Mouse (Mus musculus) liver, embryonic 11.5 days (tissue): ENCODE measurements around the gene Gm10352. TPM values are rescaled to one million over a fixed set of nuclear protein-coding genes. Genes with fewer than 3 reads are reported as not detected.
"Not testable (repeated sequence)": the region's sequence is repeated elsewhere in the genome, so short reads cannot be mapped to it uniquely, and the experiment has no call there.

Source experiments
- ATAC-seq: fragments of 200-750 bp; cut with Nextera tagmentation; replicated peaks from 2 replicates; pipeline ENCODE4 v1.8.0; 2017; ENCODE audit warnings: moderate number of reproducible peaks, mild to moderate bottlenecking, moderate TSS enrichment, moderate library complexity; ENCODE audit not compliant: low FRiP score
- DNase-seq: peaks from one replicate; pipeline ENCODE4 v3.0.0-alpha.2; 2017; ENCODE audit warnings: low spot score
- H3K27ac ChIP-seq: fragments of 300-500 bp; sonication (generic); 2 replicates; pipeline ENCODE4 v1.5.1; 2014; ENCODE audit warnings: mild to moderate bottlenecking, low read depth, low read length, control low read depth
- H3K27me3 ChIP-seq: fragments of 300-500 bp; sonication (generic); replicated peaks from 2 replicates; pipeline ENCODE4 v1.6.1; 2014; ENCODE audit warnings: low read length, mixed read lengths; ENCODE audit not compliant: control insufficient read depth, insufficient read depth
- H3K36me3 ChIP-seq: fragments of 300-500 bp; sonication (generic); 2 replicates; pipeline ENCODE4 v1.6.1; 2014; ENCODE audit warnings: mild to moderate bottlenecking, low read length, moderate library complexity, mixed read lengths; ENCODE audit not compliant: control insufficient read depth, insufficient read depth
- H3K4me1 ChIP-seq: fragments of 300-500 bp; sonication (generic); replicated peaks from 2 replicates; pipeline ENCODE4 v1.6.1; 2014; ENCODE audit warnings: low read length, mixed read lengths; ENCODE audit not compliant: control insufficient read depth, insufficient read depth
- H3K4me2 ChIP-seq: fragments of 300-500 bp; sonication (generic); 2 replicates; pipeline ENCODE4 v1.6.1; 2014; ENCODE audit warnings: mild to moderate bottlenecking, control low read depth, moderate library complexity
- H3K4me3 ChIP-seq: fragments of 300-500 bp; sonication (generic); 2 replicates; pipeline ENCODE4 v1.5.1; 2014; ENCODE audit warnings: low read depth, low read length, control low read depth
- H3K9ac ChIP-seq: fragments of 300-500 bp; sonication (generic); 2 replicates; pipeline ENCODE4 v1.6.1; 2014; ENCODE audit warnings: low read depth, low read length, control low read depth
- H3K9me3 ChIP-seq: fragments of 300-500 bp; sonication (generic); 2 replicates; pipeline ENCODE4 v1.6.1; 2016; ENCODE audit warnings: low read length, inconsistent platforms, mixed read lengths; ENCODE audit not compliant: control insufficient read depth
- WGBS: fragments of 180-500 bp; shearing (Covaris S2); extraction: QIAGEN DNeasy Blood & Tissue Kit; methylation state at CpG from one replicate; pipeline ENCODE4 v1.1.7; 2014; 5-methylcytosine and 5-hydroxymethylcytosine counted together
- polyA plus RNA-seq: library from polyadenylated mRNA; unstranded; fragments of >200 nt; fragmentation: Nextera tagmentation; extraction: Ambion mirVana; gene quantifications from 2 replicates; pipeline ENCODE4 v1.2.1, GENCODE M21; 2014

Gm10352 gene
- not detected in 2 replicates for polyA plus RNA-seq

DNA sequence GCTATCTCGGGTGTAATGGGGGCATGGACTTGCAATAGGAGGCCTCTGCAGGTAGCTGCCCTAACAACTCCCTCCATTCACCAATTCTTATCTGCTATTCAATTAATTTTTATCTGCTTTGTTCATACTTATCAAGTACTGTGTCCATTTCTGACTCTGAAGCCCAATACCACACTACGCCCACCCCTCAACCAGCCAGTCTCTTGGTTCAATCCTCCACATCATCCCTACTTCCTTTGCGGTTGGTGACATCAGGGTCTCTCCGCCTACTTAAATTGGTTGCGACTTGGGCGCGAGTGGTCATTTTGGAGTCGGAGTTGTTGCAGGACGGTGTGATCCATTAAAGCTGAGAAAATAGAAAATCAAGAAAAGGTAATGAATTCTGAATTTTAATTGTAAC lies at the start of gene Gm10352:
Gene Gm10352, plus strand, starts transcription at position 301 of the 400 bp plus-strand sequence.
- H3K9me3 ChIP-seq, H3K27ac ChIP-seq, H3K4me1 ChIP-seq, ATAC-seq, H3K4me2 ChIP-seq, H3K27me3 ChIP-seq, H3K4me3 ChIP-seq, H3K36me3 ChIP-seq, H3K9ac ChIP-seq, DNase-seq: not testable (repeated sequence)
- no CpG with 5 or more reads among the region's 9 CpGs for WGBS

DNA sequence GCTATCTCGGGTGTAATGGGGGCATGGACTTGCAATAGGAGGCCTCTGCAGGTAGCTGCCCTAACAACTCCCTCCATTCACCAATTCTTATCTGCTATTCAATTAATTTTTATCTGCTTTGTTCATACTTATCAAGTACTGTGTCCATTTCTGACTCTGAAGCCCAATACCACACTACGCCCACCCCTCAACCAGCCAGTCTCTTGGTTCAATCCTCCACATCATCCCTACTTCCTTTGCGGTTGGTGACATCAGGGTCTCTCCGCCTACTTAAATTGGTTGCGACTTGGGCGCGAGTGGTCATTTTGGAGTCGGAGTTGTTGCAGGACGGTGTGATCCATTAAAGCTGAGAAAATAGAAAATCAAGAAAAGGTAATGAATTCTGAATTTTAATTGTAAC lies 31.5 kb downstream of the Gm10352 start, which contains the start of gene Gm29289:
Gene Gm29289, plus strand, starts transcription at position 301 of the 400 bp plus-strand sequence.
- no CpG with 5 or more reads among the region's 9 CpGs for WGBS
- H3K4me3 ChIP-seq, H3K27me3 ChIP-seq, DNase-seq, H3K27ac ChIP-seq, H3K4me1 ChIP-seq, ATAC-seq, H3K9me3 ChIP-seq, H3K36me3 ChIP-seq, H3K4me2 ChIP-seq, H3K9ac ChIP-seq: not testable (repeated sequence)

Other genes with a start within 250 kb of the Gm10352 start
- not detected in 2 replicates for gene Sry, start 237.3 kb upstream of the Gm10352 start, polyA plus RNA-seq
- gene H2al2b, start 180.3 kb upstream of the Gm10352 start, polyA plus RNA-seq, result not detected in 2 replicates
- gene Gm4064, start 104.8 kb upstream of the Gm10352 start, polyA plus RNA-seq, result not detected in 2 replicates
- gene Rbmy, start 70.3 kb upstream of the Gm10352 start, polyA plus RNA-seq, result not detected in 2 replicates
- not detected in 2 replicates for gene Gm10256, start 70.3 kb upstream of the Gm10352 start, polyA plus RNA-seq
- not detected in 2 replicates for gene Gm29289, start 31.6 kb downstream of the Gm10352 start, polyA plus RNA-seq